Mouse (Mus musculus) intestine, embryonic 14.5 days (tissue): ENCODE results near the gene Bnip2. TPM values are rescaled to one million over a fixed set of nuclear protein-coding genes. Genes with fewer than 3 reads are reported as not detected.

Experiments used
- polyA plus RNA-seq: library from polyadenylated mRNA; unstranded; fragments of >200 nt; fragmentation: Nextera tagmentation; extraction: Ambion mirVana; gene quantifications from 2 replicates; pipeline ENCODE4 v1.2.1, GENCODE M21; 2014

Gene Bnip2
- polyA plus RNA-seq, 1 experiment from 2014 or later: 83.7 TPM

Other genes with a start within 250 kb of the Bnip2 start
- gene Foxb1, start 228.5 kb upstream of the Bnip2 start, polyA plus RNA-seq: not detected in 2 replicates
- gene Gtf2a2, start 23.1 kb downstream of the Bnip2 start, polyA plus RNA-seq: 195 and 196 TPM in 2 replicates
- 3.6 and 5.0 TPM in 2 replicates for gene Gcnt3, start 48.6 kb downstream of the Bnip2 start, polyA plus RNA-seq
- gene Fam81a, start 153.1 kb downstream of the Bnip2 start, polyA plus RNA-seq: 3.7 and 6.5 TPM in 2 replicates
- 17.0 and 17.4 TPM in 2 replicates for gene Myo1e, start 217.9 kb downstream of the Bnip2 start, polyA plus RNA-seq